Mouse (Mus musculus) layer of hippocampus, postnatal 36 days (tissue): ENCODE data around the gene Tdgf1. TPM values are rescaled to one million over a fixed set of nuclear protein-coding genes. Genes with fewer than 3 reads are reported as not detected.

Source experiments
- DNase-seq, 2 experiments: peaks; one replicate each; pipeline ENCODE4 v3.0.0; 2022
- total RNA-seq, 2 experiments: library from RNA; stranded (reverse); gene quantifications; 2 replicates each; pipeline ENCODE4 v1.2.3; 2021

The Tdgf1 gene
- under 1 TPM; 0.22 to 0.33 TPM for total RNA-seq

GRCm38 (mm10) chr9:110945926-110946325 lies at the start of gene Tdgf1:
Gene Tdgf1 (minus strand): TSS chr9:110946158.
- no peak for DNase-seq

DNA sequence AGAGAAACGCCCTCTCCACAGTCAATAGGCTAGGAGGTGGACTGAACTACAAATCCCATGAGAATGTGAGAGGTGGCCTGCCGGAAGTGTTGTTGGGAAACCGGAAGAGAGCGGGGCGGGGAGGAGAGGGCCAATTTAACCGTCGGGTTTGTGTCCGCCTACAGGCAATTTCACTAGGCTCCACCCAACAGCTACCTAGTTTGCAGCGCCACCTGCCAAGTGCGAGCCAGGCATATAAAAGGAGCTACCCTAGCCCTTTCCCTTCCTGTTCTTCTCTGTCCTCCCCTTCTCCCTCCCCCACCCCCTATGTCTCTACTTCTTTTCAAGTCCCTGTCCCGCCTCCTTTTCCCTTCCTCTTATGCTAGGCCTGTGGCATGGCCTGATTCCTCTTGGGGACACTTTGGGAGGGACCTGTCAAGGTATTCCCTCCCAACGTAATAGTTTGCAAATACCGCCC lies 48.8 kb upstream of the Tdgf1 start:
- peak; percentile 64 to 65 for DNase-seq

DNA sequence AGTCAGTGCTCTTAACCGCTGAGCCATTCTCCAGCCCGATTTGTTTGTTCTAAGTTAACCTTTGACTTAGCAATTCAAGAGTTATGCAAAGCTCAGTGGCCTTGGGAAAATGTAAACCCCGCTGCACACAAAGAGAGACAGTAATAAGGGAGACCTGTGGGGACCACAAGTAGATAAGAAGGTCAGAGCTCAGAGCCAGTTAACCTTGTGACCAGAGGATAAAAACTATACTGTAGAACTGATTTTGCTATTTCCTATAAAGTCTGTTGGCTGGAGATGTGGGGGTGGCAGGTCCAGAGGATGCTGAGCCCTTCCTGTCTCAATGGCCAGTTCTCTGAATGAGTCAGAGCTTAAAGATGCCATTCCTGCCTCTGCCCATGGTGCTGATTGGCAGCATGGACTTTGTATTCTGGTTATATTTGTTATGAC lies 47.3 kb upstream of the Tdgf1 start:
- no peak for DNase-seq

DNA sequence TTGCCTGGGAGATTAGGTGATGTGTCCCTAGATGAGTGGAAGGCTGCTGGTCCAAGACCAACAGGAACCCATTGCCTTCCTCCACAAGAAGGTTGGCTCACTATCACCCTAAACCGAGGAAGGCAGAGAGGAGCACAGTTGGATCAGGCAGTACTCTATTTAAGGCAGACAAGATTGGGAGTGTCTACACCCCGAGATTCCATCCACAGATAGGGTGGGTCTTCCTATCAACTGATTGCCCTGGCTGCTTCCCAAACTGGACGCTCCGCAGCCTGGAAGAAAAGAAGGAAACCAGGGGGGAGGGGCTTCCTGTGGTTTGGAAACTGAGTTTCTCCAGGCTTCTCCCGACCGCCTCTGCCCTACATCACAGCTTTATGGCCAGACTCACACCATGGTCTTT lies 44.2 kb upstream of the Tdgf1 start, which contains the start of gene Rtp3:
Gene Rtp3, minus strand, starts transcription at position 380 of the 400 bp plus-strand sequence.
- no peak for DNase-seq

- no peak for DNase-seq
These were observed 43.6 kb upstream of the Tdgf1 start for GRCm38 (mm10) chr9:110989543-110989942.

DNA sequence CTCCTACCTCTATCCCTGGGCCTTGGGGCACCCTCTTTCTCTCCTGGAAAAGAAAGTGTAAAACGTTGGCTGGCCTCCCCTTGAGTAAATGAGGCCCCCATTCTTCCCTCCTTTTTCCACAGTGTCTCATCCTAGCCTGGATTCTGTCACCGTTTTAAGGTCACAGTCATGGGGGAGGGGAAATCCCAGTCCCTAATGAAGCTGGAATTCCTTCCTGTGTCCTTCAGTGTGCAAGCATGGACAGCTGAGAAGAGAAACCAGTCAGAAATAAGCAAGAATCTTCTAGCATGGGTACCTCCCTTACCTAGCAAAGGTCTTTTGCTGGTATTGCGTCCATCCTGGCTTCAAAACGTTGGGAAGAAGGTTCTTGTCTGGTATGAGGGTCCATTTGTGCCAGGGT lies 43.2 kb upstream of the Tdgf1 start:
- DNase-seq: no peak

GRCm38 (mm10) chr9:110988078-110988477 lies 42.1 kb upstream of the Tdgf1 start:
- DNase-seq: no peak

DNA sequence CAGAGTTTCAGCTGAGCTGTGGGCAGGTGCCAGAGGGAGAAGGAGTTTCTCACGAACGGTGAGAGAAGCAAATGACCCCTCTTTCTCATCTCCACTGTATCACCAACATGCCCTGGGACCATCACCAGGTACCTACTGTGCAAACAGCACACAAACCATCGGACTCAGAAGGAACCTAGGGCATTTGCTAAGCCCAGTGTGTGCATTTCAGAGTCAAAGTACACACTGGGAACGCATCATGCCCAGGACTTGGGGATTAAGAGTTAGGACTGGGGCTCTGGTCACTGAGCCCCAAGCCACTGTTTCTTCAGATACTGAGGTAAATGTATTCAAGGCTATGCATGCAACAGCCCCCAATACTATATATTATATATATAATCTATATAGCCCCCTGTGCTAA lies 41.4 kb upstream of the Tdgf1 start:
- DNase-seq: no peak

DNA sequence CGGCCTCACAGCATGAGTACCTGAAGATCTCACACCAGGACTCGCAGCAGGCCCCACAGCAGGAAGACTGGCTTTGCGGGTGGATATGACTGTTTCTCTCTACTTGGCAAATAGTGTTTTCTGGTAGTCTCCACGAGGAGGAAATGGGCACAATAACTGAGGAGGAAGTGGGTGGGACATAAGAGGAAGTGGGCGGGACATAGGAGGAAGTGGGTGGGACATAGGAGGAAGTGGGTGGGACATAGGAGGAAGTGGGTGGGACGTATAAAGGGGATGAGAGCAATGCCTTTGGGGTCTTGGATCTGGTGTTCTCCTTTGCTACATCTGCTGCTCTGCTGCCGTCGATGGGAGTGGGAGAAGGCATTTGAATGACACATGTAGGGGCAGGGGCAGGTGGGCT lies 40.0 kb upstream of the Tdgf1 start:
- DNase-seq: no peak

- DNase-seq: no peak
These were observed 39.6 kb upstream of the Tdgf1 start for GRCm38 (mm10) chr9:110985541-110985940.

DNA sequence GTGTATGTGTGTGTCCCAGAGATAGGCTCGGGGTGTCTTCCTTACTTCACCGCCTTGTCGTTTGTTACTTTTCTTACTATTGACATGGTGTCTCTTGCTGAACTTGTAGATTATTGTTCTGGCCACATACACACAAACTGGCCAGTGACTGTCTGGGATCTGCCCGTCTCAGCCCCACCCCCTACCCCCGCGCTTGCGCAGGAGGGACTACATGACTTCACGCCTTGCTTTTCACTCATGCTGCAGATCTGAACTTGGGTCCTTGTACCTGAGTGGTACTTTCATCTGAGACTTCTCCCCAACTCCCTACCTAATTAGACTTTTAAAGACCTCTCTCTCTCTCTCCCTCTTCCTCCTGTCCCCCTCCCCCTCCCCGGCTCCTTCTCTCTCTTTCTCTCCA lies 38.1 kb upstream of the Tdgf1 start:
- DNase-seq: no peak

GRCm38 (mm10) chr9:110982351-110982750 lies 36.4 kb upstream of the Tdgf1 start:
- no peak for DNase-seq

- DNase-seq: no peak
These were observed 33.5 kb upstream of the Tdgf1 start for GRCm38 (mm10) chr9:110979411-110979810.

DNA sequence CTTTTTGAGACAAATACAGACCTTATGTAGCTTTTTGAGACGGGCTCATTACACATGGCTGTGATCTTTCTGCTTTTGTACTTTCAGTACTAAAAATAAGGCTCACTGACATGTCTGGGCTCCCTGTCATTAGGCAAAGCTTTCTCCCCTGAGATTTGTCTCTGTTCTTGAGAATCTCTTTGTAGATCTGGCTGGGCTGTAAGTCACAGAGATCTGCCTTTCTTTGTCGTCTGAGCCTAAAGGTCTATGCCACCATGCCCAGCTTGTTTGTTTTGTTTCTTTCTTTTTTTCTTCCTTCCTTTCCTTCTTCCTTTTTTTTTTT lies 19.9 kb upstream of the Tdgf1 start:
- no peak for DNase-seq

DNA sequence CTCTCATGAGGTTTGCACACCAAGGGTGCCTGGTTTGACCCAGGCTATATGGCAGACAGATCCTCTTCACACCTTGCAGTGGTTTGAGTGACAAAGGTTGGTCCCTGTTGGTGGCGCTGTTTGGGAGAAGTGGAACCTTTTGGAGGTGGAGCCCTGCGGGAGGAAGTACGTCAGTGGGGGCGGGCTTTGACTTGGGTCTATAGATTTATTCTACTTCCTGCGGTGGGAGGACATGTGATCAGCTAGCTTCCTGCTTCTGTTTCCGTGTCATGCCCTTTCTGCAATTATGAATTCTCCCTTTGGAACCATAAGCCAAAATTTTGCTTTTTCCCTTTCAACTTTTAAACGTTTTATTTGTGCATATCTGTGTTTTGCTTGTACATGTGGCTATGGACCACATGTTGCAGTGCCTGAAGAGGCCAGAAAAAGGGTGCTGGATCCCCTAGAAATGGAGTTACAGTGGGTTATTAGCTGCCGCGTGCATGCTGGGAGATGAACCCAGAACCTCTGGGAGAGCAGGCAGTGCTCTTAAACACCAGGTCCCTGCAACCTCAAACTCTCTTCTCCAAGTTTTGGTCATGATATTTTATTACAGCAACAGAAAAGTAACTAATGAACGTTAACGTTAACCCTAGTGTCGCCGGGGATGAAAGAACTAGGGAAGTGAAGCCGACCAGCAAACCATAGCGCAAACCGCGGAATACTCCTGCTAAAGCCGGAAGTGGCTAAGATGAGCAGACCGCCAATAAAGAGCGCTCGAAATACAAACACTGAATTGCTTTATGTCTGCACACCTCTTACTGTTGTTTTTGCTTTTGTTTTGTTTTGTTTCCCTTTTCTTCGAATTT lies 19.3 kb upstream of the Tdgf1 start:
- DNase-seq: no peak

GRCm38 (mm10) chr9:110963566-110964115 lies 17.7 kb upstream of the Tdgf1 start:
- DNase-seq: no peak

GRCm38 (mm10) chr9:110961386-110961785 lies 15.4 kb upstream of the Tdgf1 start:
- DNase-seq: no peak

- no peak for DNase-seq
These were observed 14.5 kb upstream of the Tdgf1 start for GRCm38 (mm10) chr9:110960230-110961149.

GRCm38 (mm10) chr9:110959669-110960068 lies 13.7 kb upstream of the Tdgf1 start:
- no peak for DNase-seq

DNA sequence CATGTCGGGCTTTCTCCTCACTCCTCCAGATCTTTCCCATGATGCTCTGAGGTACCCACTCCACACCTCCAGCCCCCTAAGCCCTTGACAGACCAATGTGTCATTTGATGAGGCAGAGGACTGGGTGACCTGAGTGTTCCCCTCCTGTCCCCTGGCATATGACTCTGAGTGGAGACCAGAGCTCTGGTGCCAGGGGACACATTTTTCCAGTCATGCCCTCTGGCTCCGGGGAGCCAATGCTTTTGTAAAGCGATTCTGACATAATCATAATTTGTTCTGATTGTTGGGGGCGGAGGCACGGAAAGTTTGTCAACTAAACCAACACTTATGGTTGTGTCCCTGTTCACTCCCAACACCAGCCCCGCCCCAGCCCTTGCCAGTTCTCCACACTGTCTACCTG lies 10.0 kb upstream of the Tdgf1 start:
- no peak for DNase-seq

DNA sequence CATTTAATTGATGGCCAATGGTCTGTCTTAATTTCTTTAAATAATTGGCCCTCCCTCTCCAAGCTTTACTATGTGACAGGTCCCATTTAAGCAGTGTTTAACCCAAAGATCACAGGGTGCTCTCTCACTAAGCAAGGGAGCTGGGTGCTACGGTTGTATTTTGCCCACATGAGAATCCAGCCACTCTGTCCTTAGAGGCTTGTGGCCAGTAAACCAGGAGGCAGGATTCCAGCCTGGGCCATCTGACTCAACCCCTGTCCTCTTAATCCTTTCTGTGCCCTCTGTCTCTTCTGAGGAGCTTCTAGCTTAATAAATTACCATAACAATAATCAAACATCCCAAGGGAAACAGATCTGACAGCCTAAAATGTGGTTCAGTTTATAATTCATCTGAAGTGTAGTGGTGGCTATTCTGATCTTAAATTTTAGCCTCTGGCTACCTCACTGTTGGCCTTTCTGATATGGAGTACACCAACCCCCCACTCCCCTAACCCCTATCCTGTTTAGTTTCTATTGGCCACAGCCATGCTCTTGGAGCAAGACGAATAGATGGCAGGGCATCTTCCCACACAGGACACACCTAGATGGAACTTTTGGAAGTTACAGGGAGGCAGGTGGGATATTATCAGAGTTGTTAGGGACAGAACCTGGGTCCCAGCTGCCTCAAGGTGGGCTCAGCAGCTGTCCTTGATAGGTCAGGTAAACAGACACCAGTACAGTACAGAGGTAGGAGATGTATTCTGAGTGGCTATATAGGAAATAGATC lies 8.9 kb upstream of the Tdgf1 start:
- DNase-seq: no peak
